Mouse (Mus musculus) heart, embryonic 10.5 days (tissue): ENCODE measurements around the gene Pdss2. TPM values are rescaled to one million over a fixed set of nuclear protein-coding genes. Genes with fewer than 3 reads are reported as not detected.

ENCODE experiments used
- DNase-seq: peaks from one replicate; pipeline ENCODE4 v3.0.0-alpha.2; 2017; ENCODE audit warnings: low spot score
- H3K27ac ChIP-seq: fragments of 300-500 bp; sonication (generic); 2 replicates; pipeline ENCODE4 v1.5.1; 2016; ENCODE audit warnings: mild to moderate bottlenecking
- H3K27me3 ChIP-seq: fragments of 300-500 bp; sonication (generic); 2 replicates; pipeline ENCODE4 v1.6.1; 2016; ENCODE audit warnings: mild to moderate bottlenecking; ENCODE audit not compliant: poor library complexity, insufficient read depth, severe bottlenecking
- H3K36me3 ChIP-seq: fragments of 300-500 bp; sonication (generic); 2 replicates; pipeline ENCODE4 v1.6.1; 2016; ENCODE audit warnings: mild to moderate bottlenecking, moderate library complexity
- H3K4me1 ChIP-seq: fragments of 300-500 bp; sonication (generic); 2 replicates; pipeline ENCODE4 v1.6.1; 2016; ENCODE audit warnings: mild to moderate bottlenecking
- H3K4me3 ChIP-seq: fragments of 300-500 bp; sonication (generic); 2 replicates; pipeline ENCODE4 v1.5.1; 2016; ENCODE audit warnings: mild to moderate bottlenecking, moderate library complexity
- H3K9me3 ChIP-seq: fragments of 300-500 bp; sonication (generic); 2 replicates; pipeline ENCODE4 v1.6.1; 2016; ENCODE audit warnings: mild to moderate bottlenecking, moderate library complexity
- WGBS: fragments of 180-500 bp; shearing (Covaris S2); methylation state at CpG from one replicate; pipeline ENCODE4 v1.1.7; 2016; 5-methylcytosine and 5-hydroxymethylcytosine counted together
- polyA plus RNA-seq: library from polyadenylated mRNA; unstranded; fragments of >200 nt; fragmentation: Nextera tagmentation; extraction: Ambion mirVana; gene quantifications from 2 replicates; pipeline ENCODE4 v1.2.1, GENCODE M21; 2016

Pdss2 gene
- 11.7 and 13.0 TPM in 2 replicates for polyA plus RNA-seq

DNA sequence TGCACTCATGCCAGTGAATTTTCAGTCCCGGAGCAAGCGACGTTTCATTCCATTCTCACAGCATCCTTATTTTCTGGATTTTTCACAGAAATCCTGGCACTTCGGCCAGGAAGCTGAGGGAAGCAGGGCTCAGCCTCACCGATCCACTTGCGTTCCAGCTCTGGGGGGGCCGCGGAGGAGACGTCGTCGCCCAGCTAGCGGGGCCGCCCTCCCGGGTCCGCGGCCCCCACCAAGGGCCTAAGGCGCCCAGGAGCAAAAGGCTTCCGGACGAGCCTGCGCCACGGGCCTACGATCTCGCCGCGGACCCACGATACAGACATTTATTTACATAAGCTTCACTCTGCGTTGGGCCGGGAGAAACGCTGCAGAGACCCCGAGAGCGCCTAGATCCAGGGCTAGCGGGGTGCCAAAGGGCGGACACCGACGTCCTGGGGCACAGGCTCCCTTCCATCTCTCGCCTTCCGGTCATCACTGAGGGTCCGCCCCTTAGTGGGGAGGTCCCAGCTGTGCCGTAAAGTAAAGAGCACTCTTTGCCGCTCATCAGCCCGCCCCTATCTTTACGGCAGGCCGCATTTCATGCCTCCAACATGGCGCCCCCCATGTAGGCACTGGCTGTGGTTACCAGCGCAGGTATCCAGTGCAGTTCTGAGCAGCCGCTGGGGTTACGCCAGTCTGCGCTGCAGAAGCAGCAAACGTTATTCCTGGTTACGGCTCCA lies at the start of gene Pdss2:
TSS of gene Pdss2 (plus strand) at position 577 of the 716 bp plus-strand sequence.
- under 1% methylated on average over 50 of the region's 50 CpGs for WGBS
- no peaks in the 10 kb centered on the region for H3K9me3 ChIP-seq
- peaks cover 3% of the 10 kb centered on the region; the same call in 1 of the 2 replicates for H3K4me1 ChIP-seq
- H3K36me3 ChIP-seq: no peaks in the 10 kb centered on the region
- no peaks in the 10 kb centered on the region for H3K27me3 ChIP-seq
- DNase-seq: peak; percentile 98
- peak within 1 kb of the TSS; percentile 97 for H3K27ac ChIP-seq
- H3K4me3 ChIP-seq: peak within 1 kb of the TSS; percentile 87

- H3K4me3 ChIP-seq: peak overlapping the region; percentile 89
- no peaks in the 10 kb centered on the region for H3K36me3 ChIP-seq
- peaks cover 25% of the 10 kb centered on the region for H3K4me1 ChIP-seq
- no peak overlapping the region for H3K27ac ChIP-seq
- H3K9me3 ChIP-seq: no peaks in the 10 kb centered on the region
- peaks cover 40% of the 10 kb centered on the region for H3K27me3 ChIP-seq
- WGBS: 7% methylated on average over 7 of the region's 7 CpGs
- no peak for DNase-seq
These were observed 49.2 kb upstream of the Pdss2 start for GRCm38 (mm10) chr10:43172066-43172465.

GRCm38 (mm10) chr10:43172554-43172953 lies 48.7 kb upstream of the Pdss2 start:
- H3K4me3 ChIP-seq: peak overlapping the region; percentile 89
- no peaks in the 10 kb centered on the region for H3K36me3 ChIP-seq
- H3K4me1 ChIP-seq: peaks cover 25% of the 10 kb centered on the region
- DNase-seq: no peak
- 8% methylated on average over 8 of the region's 8 CpGs for WGBS
- H3K9me3 ChIP-seq: no peaks in the 10 kb centered on the region
- peaks cover 44% of the 10 kb centered on the region for H3K27me3 ChIP-seq
- H3K27ac ChIP-seq: no peak overlapping the region

DNA sequence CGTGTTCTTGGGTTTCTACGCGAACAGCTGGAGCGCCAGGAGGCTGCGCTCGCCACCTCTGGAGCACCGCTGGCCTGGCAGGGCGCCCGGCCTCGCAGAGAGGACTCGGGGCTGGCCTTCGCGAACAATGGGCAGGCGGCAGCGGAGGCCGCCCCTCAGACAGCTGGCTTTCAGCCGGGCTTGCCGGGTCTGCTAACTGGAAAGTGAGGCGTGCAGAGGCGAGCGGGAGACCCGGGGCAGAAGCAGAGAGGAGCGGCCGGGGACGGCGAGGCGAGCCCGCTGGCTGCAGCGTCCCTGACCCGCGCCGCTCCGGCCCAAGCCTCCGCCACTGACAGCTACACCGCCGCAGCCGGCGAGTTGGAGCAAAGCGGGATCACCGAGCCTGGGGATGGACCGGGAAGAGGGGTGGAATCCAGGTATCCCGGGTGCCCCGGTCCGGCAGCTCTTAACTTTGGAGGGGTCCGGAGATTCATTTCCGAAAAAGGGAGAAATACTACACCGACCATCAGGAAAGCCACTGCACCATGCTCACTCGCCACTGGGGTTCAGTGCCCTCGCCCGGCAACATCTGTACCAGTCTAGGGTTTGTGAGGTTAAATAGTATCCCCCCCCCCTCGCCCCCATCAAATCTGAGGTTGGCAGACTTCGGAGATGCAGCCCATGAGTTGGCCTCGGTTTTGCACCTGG lies 48.0 kb upstream of the Pdss2 start:
- Histone ChIP-seq H3K4me1 (peaks cover 25% of the 10 kb centered on the region), H3K4me3 (peak overlapping the region; percentile 89), H3K27me3 (peaks cover 51% of the 10 kb centered on the region), H3K9me3 (no peaks in the 10 kb centered on the region), H3K36me3 (no peaks in the 10 kb centered on the region), H3K27ac (peak overlapping the region; percentile 88)
- DNase-seq: peak; percentile 80
- WGBS: under 1% methylated on average over 53 of the region's 53 CpGs

- Histone ChIP-seq H3K4me3 (peak overlapping the region; percentile 89), H3K9me3 (no peaks in the 10 kb centered on the region), H3K36me3 (no peaks in the 10 kb centered on the region), H3K27ac (peak overlapping the region; percentile 88), H3K27me3 (peaks cover 53% of the 10 kb centered on the region), H3K4me1 (peaks cover 25% of the 10 kb centered on the region)
- DNase-seq: no peak
- WGBS: 0% methylated on average over 33 of the region's 38 CpGs
These were observed 47.4 kb upstream of the Pdss2 start for GRCm38 (mm10) chr10:43173828-43174325.

- WGBS: under 1% methylated on average over 87 of the region's 91 CpGs
- H3K27me3 ChIP-seq: peaks cover 53% of the 10 kb centered on the region
- H3K36me3 ChIP-seq: no peaks in the 10 kb centered on the region
- H3K27ac ChIP-seq: peak within 1 kb of the TSS; percentile 88
- peak within 1 kb of the TSS; percentile 89 for H3K4me3 ChIP-seq
- peak; percentile 85 for DNase-seq
- H3K9me3 ChIP-seq: no peaks in the 10 kb centered on the region
- H3K4me1 ChIP-seq: peaks cover 25% of the 10 kb centered on the region
These were observed 46.7 kb upstream of the Pdss2 start, which contains the start of the genes Sobp and 9030612E09Rik for GRCm38 (mm10) chr10:43174326-43175155. TSS of gene Sobp (minus strand) at chr10:43174530. TSS of gene 9030612E09Rik (plus strand) at chr10:43174704.

DNA sequence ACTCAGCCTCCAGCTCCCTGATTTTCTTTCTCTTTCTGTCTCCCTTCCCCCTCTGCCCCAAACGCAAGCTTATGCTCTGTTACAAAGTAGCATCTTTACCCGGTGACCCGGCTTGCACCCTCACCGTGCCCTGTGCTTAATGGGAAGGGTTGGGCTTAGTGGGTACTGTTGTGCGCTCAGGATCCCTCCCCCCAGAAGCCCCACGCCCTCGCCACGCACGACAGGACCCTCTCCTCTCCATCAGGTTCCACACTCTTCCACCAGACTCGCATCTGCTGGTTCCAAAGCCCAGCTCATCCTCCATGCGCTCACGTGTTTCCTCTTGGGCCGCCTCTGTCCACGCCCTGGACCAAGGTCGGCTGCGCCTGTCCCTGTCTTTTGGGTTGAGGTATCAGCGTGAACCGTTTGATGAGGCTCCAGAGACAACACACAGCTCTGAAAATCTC lies 46.1 kb upstream of the Pdss2 start:
- Histone ChIP-seq H3K36me3 (no peaks in the 10 kb centered on the region), H3K27me3 (peaks cover 53% of the 10 kb centered on the region), H3K4me1 (peaks cover 25% of the 10 kb centered on the region), H3K4me3 (peak overlapping the region; percentile 89), H3K27ac (peak overlapping the region; percentile 88), H3K9me3 (no peaks in the 10 kb centered on the region)
- no peak for DNase-seq
- WGBS: under 1% methylated on average over 18 of the region's 18 CpGs

- 58% methylated on average over 5 of the region's 5 CpGs for WGBS
- Histone ChIP-seq H3K9me3 (no peaks in the 10 kb centered on the region), H3K36me3 (no peaks in the 10 kb centered on the region), H3K27ac (no peak overlapping the region), H3K4me3 (no peak overlapping the region), H3K4me1 (0 out of 2 replicates have a peak, but pooled peaks cover under 1% of the 10 kb centered on the region), H3K27me3 (peaks cover 27% of the 10 kb centered on the region)
- no peak for DNase-seq
These were observed 40.9 kb upstream of the Pdss2 start for GRCm38 (mm10) chr10:43180313-43180912.

DNA sequence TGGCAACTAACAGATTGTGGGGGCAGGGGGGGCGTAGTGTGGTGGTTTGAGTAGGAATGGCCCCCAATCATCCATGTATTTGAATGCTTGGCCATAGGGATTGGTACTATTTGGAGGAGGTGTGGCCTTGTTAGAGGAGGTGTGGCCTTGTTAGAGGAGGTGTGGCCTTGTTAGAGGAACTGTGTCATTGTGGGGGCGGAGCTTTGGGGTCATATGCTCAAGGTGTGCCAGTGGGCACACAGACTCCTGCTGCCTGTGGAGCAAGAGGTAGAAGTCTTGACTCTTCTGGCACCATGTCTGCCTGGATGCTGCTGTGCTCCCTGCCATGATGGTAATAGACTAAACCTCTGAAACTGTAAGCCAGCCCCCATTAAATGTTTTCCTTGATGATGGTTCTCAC lies 21.1 kb upstream of the Pdss2 start:
- no peaks in the 10 kb centered on the region for H3K27me3 ChIP-seq
- no peak overlapping the region for H3K27ac ChIP-seq
- 81% methylated on average over 2 of the region's 2 CpGs for whole genome bisulfite sequencing
- no peaks in the 10 kb centered on the region for H3K36me3 ChIP-seq
- DNase-seq: no peak
- no peaks in the 10 kb centered on the region for H3K9me3 ChIP-seq
- H3K4me3 ChIP-seq: no peak overlapping the region
- H3K4me1 ChIP-seq: no peaks in the 10 kb centered on the region

- no peak for DNase-seq
- H3K36me3 ChIP-seq: no peaks in the 10 kb centered on the region
- H3K4me1 ChIP-seq: no peaks in the 10 kb centered on the region
- H3K27me3 ChIP-seq: no peaks in the 10 kb centered on the region
- no peak overlapping the region for H3K4me3 ChIP-seq
- 78% methylated on average over 3 of the region's 3 CpGs for WGBS
- no peak overlapping the region for H3K27ac ChIP-seq
- H3K9me3 ChIP-seq: no peaks in the 10 kb centered on the region
These were observed 17.4 kb upstream of the Pdss2 start for GRCm38 (mm10) chr10:43203865-43204264.

DNA sequence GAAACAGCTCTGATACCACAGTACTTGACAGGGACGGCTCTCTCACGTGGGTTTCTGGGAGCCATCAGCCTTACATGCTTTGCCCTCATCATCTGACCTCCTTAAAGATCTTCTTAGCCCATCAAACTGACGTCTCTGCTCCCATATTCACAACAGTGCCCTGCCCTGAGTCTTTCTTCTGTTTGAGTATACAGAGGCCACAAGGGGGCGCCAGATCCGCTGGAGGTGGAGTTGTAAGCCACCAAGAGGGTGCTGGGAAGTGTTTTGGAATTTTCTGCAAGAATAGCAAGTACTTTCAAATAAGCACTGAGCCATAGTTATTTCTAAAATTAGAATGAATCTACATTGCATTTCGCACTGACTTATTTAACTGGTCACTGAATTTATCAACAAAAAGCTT lies 9.4 kb upstream of the Pdss2 start:
- Histone ChIP-seq H3K4me3 (no peak overlapping the region), H3K27me3 (no peaks in the 10 kb centered on the region), H3K27ac (no peak overlapping the region), H3K4me1 (no peaks in the 10 kb centered on the region), H3K9me3 (no peaks in the 10 kb centered on the region), H3K36me3 (no peaks in the 10 kb centered on the region)
- WGBS: 33% methylated on average over 6 of the region's 6 CpGs
- DNase-seq: no peak

DNA sequence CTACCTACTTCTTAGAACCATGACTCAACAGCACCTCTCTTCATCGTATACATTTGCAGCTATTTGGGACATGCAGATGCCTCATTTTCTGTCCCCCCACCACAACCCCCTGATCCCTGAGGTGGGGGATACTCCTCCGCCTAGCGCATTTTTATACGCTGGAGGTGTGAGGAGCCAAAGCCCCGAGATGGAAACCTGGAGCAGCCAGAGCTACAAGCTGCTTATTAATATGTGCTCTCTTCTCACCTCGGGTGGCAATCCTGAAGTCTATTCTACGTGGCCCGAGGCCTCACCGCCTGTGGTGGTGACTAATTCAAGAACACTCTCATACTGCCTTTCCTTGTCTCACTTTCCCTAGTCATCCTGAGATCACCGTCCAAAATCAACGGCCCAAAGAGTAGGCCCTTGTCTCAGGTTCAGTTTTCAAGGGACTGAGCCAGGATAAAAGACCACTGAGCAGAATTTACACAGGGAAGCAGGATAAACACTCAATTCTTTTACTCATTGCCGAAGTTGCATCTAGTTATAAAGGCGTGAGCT lies 3.9 kb upstream of the Pdss2 start:
- H3K4me1 ChIP-seq: peaks cover 3% of the 10 kb centered on the region; the same call in 1 of the 2 replicates
- no peak overlapping the region for H3K4me3 ChIP-seq
- H3K36me3 ChIP-seq: no peaks in the 10 kb centered on the region
- DNase-seq: no peak
- 88% methylated on average over 13 of the region's 13 CpGs for WGBS
- H3K27me3 ChIP-seq: no peaks in the 10 kb centered on the region
- H3K27ac ChIP-seq: no peak overlapping the region
- H3K9me3 ChIP-seq: no peaks in the 10 kb centered on the region
